Mouse (Mus musculus): ENCODE results near the gene Adam11. TPM values are rescaled to one million over a fixed set of nuclear protein-coding genes. Genes with fewer than 3 reads are reported as not detected.
A peak's percentile ranks its signal among the peaks of the same experiment; 100 is the strongest.

Gene Adam11
- total RNA-seq, 2 experiments from 2014 or later: 1.9 to 5.5 TPM

GRCm38 (mm10) chr11:102774621-102775141, 13.4 kb downstream of the Adam11 start:
- peak; percentile 67 to 71 for DNase-seq (ENCODE audit: low spot score in 2 of 2)

- peak; percentile 84 to 85 for DNase-seq (ENCODE audit: low spot score in 2 of 2)
Measured at GRCm38 (mm10) chr11:102777598-102777997, 16.4 kb downstream of the Adam11 start.

- DNase-seq (ENCODE audit: low spot score in 2 of 2): no peak
Measured at GRCm38 (mm10) chr11:102778165-102778564, 16.9 kb downstream of the Adam11 start.

GRCm38 (mm10) chr11:102778597-102778996, 17.4 kb downstream of the Adam11 start:
- no peak for DNase-seq (ENCODE audit: low spot score in 2 of 2)

- no peak for DNase-seq (ENCODE audit: low spot score in 2 of 2)
Measured at GRCm38 (mm10) chr11:102779081-102779638, 17.9 kb downstream of the Adam11 start.

- DNase-seq (ENCODE audit: low spot score in 2 of 2): no peak
Measured at GRCm38 (mm10) chr11:102779824-102780223, 18.6 kb downstream of the Adam11 start.

- DNase-seq (ENCODE audit: low spot score in 2 of 2): no peak
Measured at GRCm38 (mm10) chr11:102780271-102780985, 19.2 kb downstream of the Adam11 start.

GRCm38 (mm10) chr11:102780986-102781351, 19.7 kb downstream of the Adam11 start:
- DNase-seq (ENCODE audit: low spot score in 2 of 2): no peak

- DNase-seq (ENCODE audit: low spot score in 2 of 2): no peak
Measured at GRCm38 (mm10) chr11:102781523-102781922, 20.3 kb downstream of the Adam11 start.

- DNase-seq (ENCODE audit: low spot score in 2 of 2): no peak
Measured at GRCm38 (mm10) chr11:102783443-102783842, 22.2 kb downstream of the Adam11 start.

- no peak for DNase-seq (ENCODE audit: low spot score in 2 of 2)
Measured at GRCm38 (mm10) chr11:102787688-102788177, 26.5 kb downstream of the Adam11 start.

GRCm38 (mm10) chr11:102791682-102792445, 30.6 kb downstream of the Adam11 start:
- no peak for DNase-seq (ENCODE audit: low spot score in 2 of 2)

GRCm38 (mm10) chr11:102794157-102794556, 32.9 kb downstream of the Adam11 start:
- DNase-seq (ENCODE audit: low spot score in 2 of 2): no peak

GRCm38 (mm10) chr11:102803453-102803852, 42.2 kb downstream of the Adam11 start:
- DNase-seq (ENCODE audit: low spot score in 2 of 2): no peak

- no peak for DNase-seq (ENCODE audit: low spot score in 2 of 2)
Measured at GRCm38 (mm10) chr11:102808246-102808645, 47.0 kb downstream of the Adam11 start.

- no peak for DNase-seq (ENCODE audit: low spot score in 2 of 2)
Measured at GRCm38 (mm10) chr11:102810721-102811485, 49.7 kb downstream of the Adam11 start.

GRCm38 (mm10) chr11:102814881-102815280, 53.6 kb downstream of the Adam11 start:
- DNase-seq (ENCODE audit: low spot score in 2 of 2): no peak

- DNase-seq (ENCODE audit: low spot score in 2 of 2): peak; percentile 29 to 59
Measured at GRCm38 (mm10) chr11:102818121-102819020, 57.1 kb downstream of the Adam11 start.

GRCm38 (mm10) chr11:102819021-102819782, 58.0 kb downstream of the Adam11 start, which contains the start of gene Gjc1:
TSS of gene Gjc1 (minus strand) at chr11:102819700.
- peak; percentile 70 to 79 for DNase-seq (ENCODE audit: low spot score in 2 of 2)
